Mouse (Mus musculus): ENCODE data around the gene Hsd3b7. TPM values are rescaled to one million over a fixed set of nuclear protein-coding genes. Genes with fewer than 3 reads are reported as not detected.
"Not testable (repeated sequence)": the region's sequence is repeated elsewhere in the genome, so short reads cannot be mapped to it uniquely, and the experiment has no call there.

Gene Hsd3b7
- polyA plus RNA-seq, 1 experiment from 2014 or later: 80.3 TPM

- ATAC-seq (ENCODE audit: low read depth): no peak
- H3K9me3 ChIP-seq (replicated peaks; ENCODE audit: control insufficient read depth, low read length): no peaks in the 10 kb centered on the region
- no peak overlapping the region for H3K9ac ChIP-seq (ENCODE audit: low read depth, low read length)
- peaks cover 58% of the 10 kb centered on the region for H3K4me1 ChIP-seq (ENCODE audit: control insufficient read depth, low read depth, low read length)
- H3K4me3 ChIP-seq (ENCODE audit: low read depth, low read length): no peak overlapping the region
- H3K27me3 ChIP-seq (ENCODE audit: control insufficient read depth, insufficient read depth, low read depth, low read length): no peaks in the 10 kb centered on the region
- WGBS (ENCODE audit: insufficient replicate concordance): 36% methylated on average over 3 of the region's 3 CpGs
- no peaks in the 10 kb centered on the region for H3K36me3 ChIP-seq (ENCODE audit: control insufficient read depth, insufficient read depth)
- H3K27ac ChIP-seq (ENCODE audit: low read length): no peak overlapping the region
- no peak overlapping the region for H3K4me2 ChIP-seq (ENCODE audit: low read depth, low read length)
Measured at GRCm38 (mm10) chr7:127772080-127772479, 28.3 kb upstream of the Hsd3b7 start.

GRCm38 (mm10) chr7:127772557-127772956 is 27.8 kb upstream of the Hsd3b7 start:
- no peak overlapping the region for H3K4me3 ChIP-seq (ENCODE audit: low read depth, low read length)
- H3K9ac ChIP-seq (ENCODE audit: low read depth, low read length): no peak overlapping the region
- no peaks in the 10 kb centered on the region for H3K27me3 ChIP-seq (ENCODE audit: control insufficient read depth, insufficient read depth, low read depth, low read length)
- no peaks in the 10 kb centered on the region for H3K9me3 ChIP-seq (replicated peaks; ENCODE audit: control insufficient read depth, low read length)
- peaks cover 57% of the 10 kb centered on the region for H3K4me1 ChIP-seq (ENCODE audit: control insufficient read depth, low read depth, low read length)
- H3K4me2 ChIP-seq (ENCODE audit: low read depth, low read length): no peak overlapping the region
- WGBS (ENCODE audit: insufficient replicate concordance): 89% methylated on average over 1 of the region's 1 CpGs
- no peaks in the 10 kb centered on the region for H3K36me3 ChIP-seq (ENCODE audit: control insufficient read depth, insufficient read depth)
- ATAC-seq (ENCODE audit: low read depth): no peak
- no peak overlapping the region for H3K27ac ChIP-seq (ENCODE audit: low read length)

- H3K9ac ChIP-seq (ENCODE audit: low read depth, low read length): no peak overlapping the region
- H3K4me2 ChIP-seq (ENCODE audit: low read depth, low read length): no peak overlapping the region
- no peaks in the 10 kb centered on the region for H3K27me3 ChIP-seq (ENCODE audit: control insufficient read depth, insufficient read depth, low read depth, low read length)
- no peak overlapping the region for H3K4me3 ChIP-seq (ENCODE audit: low read depth, low read length)
- 36% methylated on average over 9 of the region's 9 CpGs for WGBS (ENCODE audit: insufficient replicate concordance)
- H3K27ac ChIP-seq (ENCODE audit: low read length): no peak overlapping the region
- peaks cover 55% of the 10 kb centered on the region for H3K4me1 ChIP-seq (ENCODE audit: control insufficient read depth, low read depth, low read length)
- no peak for ATAC-seq (ENCODE audit: low read depth)
- no peaks in the 10 kb centered on the region for H3K36me3 ChIP-seq (ENCODE audit: control insufficient read depth, insufficient read depth)
- H3K9me3 ChIP-seq (replicated peaks; ENCODE audit: control insufficient read depth, low read length): no peaks in the 10 kb centered on the region
Measured at GRCm38 (mm10) chr7:127773664-127774384, 26.6 kb upstream of the Hsd3b7 start.

GRCm38 (mm10) chr7:127775837-127776236 is 24.6 kb upstream of the Hsd3b7 start:
- not testable (repeated sequence) for ATAC-seq (ENCODE audit: low read depth); H3K9me3 ChIP-seq (replicated peaks; ENCODE audit: control insufficient read depth, low read length); H3K27me3 ChIP-seq (ENCODE audit: control insufficient read depth, insufficient read depth, low read depth, low read length); H3K36me3 ChIP-seq (ENCODE audit: control insufficient read depth, insufficient read depth); H3K27ac ChIP-seq (ENCODE audit: low read length)
- peak overlapping the region; percentile 83 for H3K4me3 ChIP-seq (ENCODE audit: low read depth, low read length)
- peak overlapping the region; percentile 84 for H3K4me2 ChIP-seq (ENCODE audit: low read depth, low read length)
- H3K4me1 ChIP-seq (ENCODE audit: control insufficient read depth, low read depth, low read length): peaks cover 36% of the 10 kb centered on the region
- 71% methylated on average over 7 of the region's 7 CpGs for WGBS (ENCODE audit: insufficient replicate concordance)
- peak overlapping the region; percentile 88 for H3K9ac ChIP-seq (ENCODE audit: low read depth, low read length)

- Histone ChIP-seq H3K9ac (ENCODE audit: low read depth, low read length) (peak within 1 kb of the TSS; percentile 88), H3K9me3 (replicated peaks; ENCODE audit: control insufficient read depth, low read length) (no peaks in the 10 kb centered on the region), H3K4me3 (ENCODE audit: low read depth, low read length) (peak within 1 kb of the TSS; percentile 83), H3K4me1 (ENCODE audit: control insufficient read depth, low read depth, low read length) (peaks cover 30% of the 10 kb centered on the region), H3K27ac (ENCODE audit: low read length) (peak within 1 kb of the TSS; percentile 96), H3K4me2 (ENCODE audit: low read depth, low read length) (peak within 1 kb of the TSS; percentile 84), H3K27me3 (ENCODE audit: control insufficient read depth, insufficient read depth, low read depth, low read length) (no peaks in the 10 kb centered on the region), H3K36me3 (ENCODE audit: control insufficient read depth, insufficient read depth) (peaks cover 13% of the 10 kb centered on the region)
- ATAC-seq (ENCODE audit: low read depth): peak; percentile 58
- 0% methylated on average over 23 of the region's 23 CpGs for WGBS (ENCODE audit: insufficient replicate concordance)
Measured at GRCm38 (mm10) chr7:127776426-127776825, 24.0 kb upstream of the Hsd3b7 start, which contains the start of gene Setd1a. Setd1a (plus strand) TSS chr7:127776670.

- Histone ChIP-seq H3K4me3 (ENCODE audit: low read depth, low read length) (peak overlapping the region; percentile 83), H3K27ac (ENCODE audit: low read length) (peak overlapping the region; percentile 96), H3K36me3 (ENCODE audit: control insufficient read depth, insufficient read depth) (peaks cover 13% of the 10 kb centered on the region), H3K9ac (ENCODE audit: low read depth, low read length) (peak overlapping the region; percentile 88), H3K27me3 (ENCODE audit: control insufficient read depth, insufficient read depth, low read depth, low read length) (no peaks in the 10 kb centered on the region), H3K4me1 (ENCODE audit: control insufficient read depth, low read depth, low read length) (peaks cover 26% of the 10 kb centered on the region), H3K4me2 (ENCODE audit: low read depth, low read length) (peak overlapping the region; percentile 84), H3K9me3 (replicated peaks; ENCODE audit: control insufficient read depth, low read length) (no peaks in the 10 kb centered on the region)
- ATAC-seq (ENCODE audit: low read depth): peak; percentile 91
- under 1% methylated on average over 60 of the region's 70 CpGs for WGBS (ENCODE audit: insufficient replicate concordance)
Measured at GRCm38 (mm10) chr7:127776878-127777473, 23.4 kb upstream of the Hsd3b7 start.

GRCm38 (mm10) chr7:127777474-127778266 is 22.7 kb upstream of the Hsd3b7 start:
- peak overlapping the region; percentile 84 for H3K4me2 ChIP-seq (ENCODE audit: low read depth, low read length)
- WGBS (ENCODE audit: insufficient replicate concordance): 3% methylated on average over 40 of the region's 66 CpGs
- peak overlapping the region; percentile 96 for H3K27ac ChIP-seq (ENCODE audit: low read length)
- H3K9ac ChIP-seq (ENCODE audit: low read depth, low read length): peak overlapping the region; percentile 88
- peak; percentile 46 for ATAC-seq (ENCODE audit: low read depth)
- H3K9me3 ChIP-seq (replicated peaks; ENCODE audit: control insufficient read depth, low read length): no peaks in the 10 kb centered on the region
- H3K36me3 ChIP-seq (ENCODE audit: control insufficient read depth, insufficient read depth): peaks cover 17% of the 10 kb centered on the region
- peaks cover 21% of the 10 kb centered on the region for H3K4me1 ChIP-seq (ENCODE audit: control insufficient read depth, low read depth, low read length)
- no peaks in the 10 kb centered on the region for H3K27me3 ChIP-seq (ENCODE audit: control insufficient read depth, insufficient read depth, low read depth, low read length)
- H3K4me3 ChIP-seq (ENCODE audit: low read depth, low read length): peak overlapping the region; percentile 83

GRCm38 (mm10) chr7:127778350-127778749 is 22.1 kb upstream of the Hsd3b7 start:
- Histone ChIP-seq H3K27ac (ENCODE audit: low read length) (no peak overlapping the region; the same call in 1 of the 2 replicates), H3K9ac (ENCODE audit: low read depth, low read length) (peak overlapping the region; percentile 88), H3K36me3 (ENCODE audit: control insufficient read depth, insufficient read depth) (peaks cover 17% of the 10 kb centered on the region), H3K4me2 (ENCODE audit: low read depth, low read length) (peak overlapping the region; percentile 84), H3K27me3 (ENCODE audit: control insufficient read depth, insufficient read depth, low read depth, low read length) (no peaks in the 10 kb centered on the region), H3K9me3 (replicated peaks; ENCODE audit: control insufficient read depth, low read length) (no peaks in the 10 kb centered on the region), H3K4me1 (ENCODE audit: control insufficient read depth, low read depth, low read length) (peaks cover 21% of the 10 kb centered on the region), H3K4me3 (ENCODE audit: low read depth, low read length) (peak overlapping the region; percentile 83)
- 78% methylated on average over 4 of the region's 4 CpGs for WGBS (ENCODE audit: insufficient replicate concordance)
- ATAC-seq (ENCODE audit: low read depth): no peak

Measured in liver, embryonic 16.5 days (tissue).